Mouse (Mus musculus) embryonic facial prominence, embryonic 13.5 days (tissue): ENCODE data around the gene Rnf212b. TPM values are rescaled to one million over a fixed set of nuclear protein-coding genes. Genes with fewer than 3 reads are reported as not detected.

ENCODE experiments used
- ATAC-seq: fragments of 200-750 bp; cut with Nextera tagmentation; 2 replicates; pipeline ENCODE4 v1.8.0; 2017; ENCODE audit warnings: low read depth; ENCODE audit not compliant: insufficient number of reproducible peaks, insufficient read depth, low FRiP score, low TSS enrichment
- H3K27ac ChIP-seq: fragments of 300-500 bp; sonication (generic); 2 replicates; pipeline ENCODE4 v1.5.1; 2015; ENCODE audit warnings: moderate library complexity, mild to moderate bottlenecking, inconsistent platforms
- H3K27me3 ChIP-seq: fragments of 300-500 bp; sonication (generic); 2 replicates; pipeline ENCODE4 v1.6.1; 2015; ENCODE audit warnings: mild to moderate bottlenecking, inconsistent platforms
- H3K36me3 ChIP-seq: fragments of 300-500 bp; sonication (generic); 2 replicates; pipeline ENCODE4 v1.6.1; 2015; ENCODE audit warnings: mild to moderate bottlenecking, inconsistent platforms
- H3K4me1 ChIP-seq: fragments of 300-500 bp; sonication (generic); 2 replicates; pipeline ENCODE4 v1.6.1; 2015; ENCODE audit warnings: inconsistent platforms
- H3K4me2 ChIP-seq: fragments of 300-500 bp; sonication (generic); 2 replicates; pipeline ENCODE4 v1.6.1; 2015; ENCODE audit warnings: moderate library complexity, mild to moderate bottlenecking, inconsistent platforms
- H3K4me3 ChIP-seq: fragments of 300-500 bp; sonication (generic); 2 replicates; pipeline ENCODE4 v1.5.1; 2015; ENCODE audit warnings: mild to moderate bottlenecking, inconsistent platforms
- H3K9ac ChIP-seq: fragments of 300-500 bp; sonication (generic); 2 replicates; pipeline ENCODE4 v1.6.1; 2015; ENCODE audit warnings: mild to moderate bottlenecking, inconsistent platforms
- H3K9me3 ChIP-seq: fragments of 300-500 bp; sonication (generic); 2 replicates; pipeline ENCODE4 v1.6.1; 2016; ENCODE audit warnings: inconsistent platforms
- WGBS: fragments of 180-500 bp; shearing (Covaris S2); methylation state at CpG from one replicate; pipeline ENCODE4 v1.1.7; 2015; ENCODE audit warnings: mixed read lengths; 5-methylcytosine and 5-hydroxymethylcytosine counted together
- polyA plus RNA-seq: library from polyadenylated mRNA; unstranded; fragments of >200 nt; fragmentation: Nextera tagmentation; extraction: Ambion mirVana; gene quantifications from 2 replicates; pipeline ENCODE4 v1.2.1, GENCODE M21; 2015

Gene Rnf212b
- polyA plus RNA-seq, 1 experiment from 2014 or later, result not detected

DNA sequence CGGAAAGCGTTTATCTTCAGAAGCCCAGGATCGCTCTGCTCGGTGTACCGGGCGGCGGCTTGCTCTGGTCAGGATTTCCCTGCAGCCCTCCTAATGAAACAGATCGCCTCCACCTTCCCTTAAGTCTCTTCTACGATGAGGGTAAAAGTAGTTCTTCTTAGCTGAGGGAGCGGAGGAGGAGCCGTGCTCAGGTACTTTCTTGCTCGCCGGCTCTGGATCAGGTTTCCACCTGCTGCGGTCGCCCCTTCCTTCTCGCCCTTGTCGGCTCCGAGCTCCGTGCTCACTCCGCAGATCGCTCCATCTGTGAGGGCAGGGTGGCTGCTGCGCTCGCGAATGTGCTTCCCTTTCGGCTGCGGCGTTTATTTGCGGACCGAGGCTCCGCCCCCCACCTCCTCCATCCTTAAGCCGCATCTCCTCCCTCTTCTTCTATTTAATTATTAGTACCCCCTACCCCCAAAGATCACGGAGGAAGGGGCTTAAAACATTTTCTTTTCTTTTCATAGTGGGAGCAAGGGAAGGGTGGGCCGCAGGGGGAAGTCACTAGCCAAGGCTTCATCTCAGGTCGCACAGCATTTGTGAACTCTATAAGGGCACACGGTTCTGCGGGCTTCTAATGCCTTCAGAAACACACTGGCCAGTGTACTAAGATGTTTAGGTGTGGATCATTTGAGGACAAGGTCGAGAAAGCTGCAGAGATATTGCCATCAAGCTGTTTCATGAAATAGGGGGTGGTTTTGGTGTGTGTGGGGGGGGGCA lies 32.2 kb upstream of the Rnf212b start, which contains the start of gene Slc7a8:
Gene Slc7a8, minus strand, starts transcription at position 337 of the 756 bp plus-strand sequence.
- H3K27ac ChIP-seq, result no peak within 1 kb of the TSS
- no peaks in the 10 kb centered on the region for H3K36me3 ChIP-seq
- H3K9me3 ChIP-seq, result no peaks in the 10 kb centered on the region
- H3K4me2 ChIP-seq, result peak within 1 kb of the TSS; percentile 90
- peak within 1 kb of the TSS; percentile 53 for H3K4me3 ChIP-seq
- peaks cover 44% of the 10 kb centered on the region for H3K27me3 ChIP-seq
- H3K9ac ChIP-seq, result peak within 1 kb of the TSS; percentile 62
- H3K4me1 ChIP-seq, result peaks cover 18% of the 10 kb centered on the region
- WGBS, result 2% methylated on average over 37 of the region's 37 CpGs
- peak; percentile 62; the same call in 1 of the 2 replicates for ATAC-seq

DNA sequence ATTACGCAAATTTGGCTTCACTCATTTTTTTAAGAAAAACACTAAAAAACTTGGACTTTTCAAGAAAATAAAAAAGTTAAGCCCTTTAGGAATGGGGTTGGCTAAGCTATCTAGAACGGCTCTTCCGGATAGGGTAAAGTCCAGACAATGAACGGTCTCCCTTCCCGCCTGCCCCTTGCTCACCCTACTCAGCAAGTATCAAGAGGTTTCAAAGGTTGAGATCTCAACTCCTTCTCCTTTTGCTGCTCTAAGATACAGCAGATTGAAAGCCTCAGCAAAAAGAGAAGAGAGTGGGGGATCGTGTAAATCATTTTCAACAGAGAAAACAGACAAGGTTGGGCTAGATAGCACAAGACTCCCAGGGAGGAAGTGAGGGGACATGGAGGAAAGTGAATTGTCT lies 31.0 kb upstream of the Rnf212b start:
- peaks cover 20% of the 10 kb centered on the region for H3K4me1 ChIP-seq
- no peaks in the 10 kb centered on the region for H3K36me3 ChIP-seq
- H3K27ac ChIP-seq, result no peak overlapping the region
- no peak overlapping the region for H3K9ac ChIP-seq
- H3K27me3 ChIP-seq, result peaks cover 44% of the 10 kb centered on the region
- no peak for ATAC-seq
- H3K9me3 ChIP-seq, result no peaks in the 10 kb centered on the region
- WGBS, result 90% methylated on average over 6 of the region's 6 CpGs
- H3K4me3 ChIP-seq, result no peak overlapping the region
- no peak overlapping the region for H3K4me2 ChIP-seq

DNA sequence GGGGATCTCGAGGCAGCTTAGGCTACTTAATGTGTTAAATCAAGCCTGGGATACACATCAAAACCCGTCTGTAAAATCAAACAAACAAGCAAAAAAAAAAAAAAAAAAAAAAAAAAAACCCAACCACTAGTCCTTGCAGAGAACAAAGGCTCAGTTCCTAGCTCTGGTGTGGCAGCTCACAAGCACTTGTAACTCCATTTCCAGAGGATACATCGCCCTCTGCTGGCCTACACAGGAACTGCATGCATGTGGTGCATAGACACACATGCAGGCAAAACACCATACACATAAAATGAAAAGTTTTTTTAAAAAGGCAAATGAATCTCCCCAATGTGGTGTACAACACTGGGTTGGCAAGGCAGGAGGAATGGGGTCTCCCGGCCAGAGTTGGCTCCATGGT lies 28.0 kb upstream of the Rnf212b start:
- Histone ChIP-seq H3K27me3 (peaks cover 22% of the 10 kb centered on the region), H3K4me3 (no peak overlapping the region), H3K36me3 (no peaks in the 10 kb centered on the region), H3K4me1 (peaks cover 13% of the 10 kb centered on the region), H3K27ac (no peak overlapping the region), H3K9ac (no peak overlapping the region), H3K4me2 (no peak overlapping the region), H3K9me3 (no peaks in the 10 kb centered on the region)
- 51% methylated on average over 4 of the region's 4 CpGs for WGBS
- ATAC-seq, result no peak

- peak overlapping the region; percentile 20; the same call in 1 of the 2 replicates for H3K4me2 ChIP-seq
Observed at GRCm38 (mm10) chr14:54786489-54786888, 27.5 kb upstream of the Rnf212b start.

GRCm38 (mm10) chr14:54787226-54787625 lies 26.7 kb upstream of the Rnf212b start:
- ATAC-seq, result no peak
- no peaks in the 10 kb centered on the region for H3K36me3 ChIP-seq
- H3K27me3 ChIP-seq, result peaks cover 8% of the 10 kb centered on the region

More at GRCm38 (mm10) chr14:54786489-54786888, 27.5 kb upstream of the Rnf212b start:
- no peak overlapping the region for H3K27ac ChIP-seq
- H3K9ac ChIP-seq, result no peak overlapping the region
- peaks cover 16% of the 10 kb centered on the region for H3K27me3 ChIP-seq
- peaks cover 11% of the 10 kb centered on the region; the same call in 1 of the 2 replicates for H3K4me1 ChIP-seq
- H3K4me3 ChIP-seq, result no peak overlapping the region
- 40% methylated on average over 10 of the region's 10 CpGs for WGBS
- no peak for ATAC-seq
- H3K9me3 ChIP-seq, result no peaks in the 10 kb centered on the region
- no peaks in the 10 kb centered on the region for H3K36me3 ChIP-seq

DNA sequence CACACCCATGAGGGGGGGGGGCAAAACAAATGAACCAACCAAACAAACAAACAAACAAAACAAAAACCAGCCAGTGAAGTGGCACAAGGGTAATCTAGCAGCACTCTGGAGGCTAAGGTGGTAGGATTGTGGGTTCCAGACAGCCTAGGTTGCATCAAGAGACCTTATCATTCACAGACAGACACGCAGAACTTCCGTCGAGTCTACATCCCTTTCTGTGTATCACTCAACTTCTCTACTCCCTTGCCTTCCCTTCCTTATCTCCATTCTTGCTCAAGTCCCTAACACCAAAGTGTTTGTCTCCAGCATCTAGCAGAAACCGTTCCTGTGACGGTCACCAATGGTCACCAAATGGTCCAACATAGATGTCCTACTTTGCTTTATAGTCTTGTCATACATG lies 25.7 kb upstream of the Rnf212b start:
- Histone ChIP-seq H3K4me3 (no peak overlapping the region), H3K27ac (no peak overlapping the region), H3K9me3 (no peaks in the 10 kb centered on the region), H3K36me3 (no peaks in the 10 kb centered on the region), H3K4me1 (peaks cover 8% of the 10 kb centered on the region; the same call in 1 of the 2 replicates), H3K4me2 (no peak overlapping the region), H3K9ac (no peak overlapping the region), H3K27me3 (peaks cover under 1% of the 10 kb centered on the region; the same call in 1 of the 2 replicates)
- ATAC-seq, result no peak
- WGBS, result 93% methylated on average over 5 of the region's 5 CpGs

More at GRCm38 (mm10) chr14:54787226-54787625, 26.7 kb upstream of the Rnf212b start:
- Histone ChIP-seq H3K9ac (no peak overlapping the region), H3K4me2 (no peak overlapping the region), H3K9me3 (no peaks in the 10 kb centered on the region), H3K27ac (no peak overlapping the region), H3K4me3 (no peak overlapping the region), H3K4me1 (peaks cover 8% of the 10 kb centered on the region; the same call in 1 of the 2 replicates)
- WGBS, result 56% methylated on average over 4 of the region's 4 CpGs

DNA sequence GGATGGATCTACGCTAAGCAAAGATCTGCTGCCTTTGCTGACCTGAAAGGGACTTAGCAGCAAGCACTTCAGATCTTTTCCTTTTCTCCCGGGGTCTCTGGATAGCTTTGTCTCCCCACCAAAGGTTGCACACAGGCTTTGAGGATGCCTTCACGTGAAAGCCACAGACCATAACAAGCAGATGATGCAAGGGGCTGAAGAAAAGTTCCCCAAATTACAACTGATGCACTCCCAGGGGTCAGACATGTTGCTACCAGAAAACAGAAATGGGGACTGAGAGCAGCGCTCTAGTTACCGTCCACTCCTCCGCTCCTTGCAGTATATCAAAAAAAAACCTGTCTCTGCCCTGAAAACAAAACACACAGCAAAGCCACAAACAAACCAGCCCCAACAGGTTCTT lies 21.8 kb upstream of the Rnf212b start:
- Histone ChIP-seq H3K4me1 (no peaks in the 10 kb centered on the region), H3K27me3 (no peaks in the 10 kb centered on the region), H3K9ac (no peak overlapping the region), H3K9me3 (no peaks in the 10 kb centered on the region), H3K4me3 (no peak overlapping the region), H3K4me2 (no peak overlapping the region), H3K36me3 (no peaks in the 10 kb centered on the region), H3K27ac (no peak overlapping the region)
- ATAC-seq, result no peak
- WGBS, result 72% methylated on average over 6 of the region's 6 CpGs

DNA sequence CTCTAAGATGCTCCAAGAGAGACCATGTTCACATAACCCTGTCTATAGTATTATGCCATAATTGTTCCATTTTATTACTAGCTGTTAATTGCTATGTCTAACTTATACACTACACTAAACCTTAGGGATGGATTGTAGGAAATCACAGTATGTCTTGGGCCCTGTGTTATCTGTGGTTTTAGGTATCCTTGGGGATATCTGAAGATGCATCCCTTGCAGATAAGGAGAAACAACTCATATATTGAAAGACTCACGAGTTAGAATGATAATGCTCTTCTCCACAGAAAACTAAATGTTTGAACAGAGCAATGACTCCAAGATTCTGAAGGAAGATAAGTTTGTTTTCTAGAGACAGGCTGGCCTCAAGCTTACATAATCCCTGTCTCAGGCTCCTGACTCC lies 20.6 kb upstream of the Rnf212b start:
- ATAC-seq, result no peak
- no peaks in the 10 kb centered on the region for H3K27me3 ChIP-seq
- no peaks in the 10 kb centered on the region for H3K4me1 ChIP-seq
- H3K4me2 ChIP-seq, result no peak overlapping the region
- 74% methylated on average over 1 of the region's 1 CpGs for WGBS
- H3K27ac ChIP-seq, result no peak overlapping the region
- H3K4me3 ChIP-seq, result no peak overlapping the region
- H3K36me3 ChIP-seq, result no peaks in the 10 kb centered on the region
- H3K9me3 ChIP-seq, result no peaks in the 10 kb centered on the region
- no peak overlapping the region for H3K9ac ChIP-seq

GRCm38 (mm10) chr14:54793894-54794830 lies 19.8 kb upstream of the Rnf212b start:
- H3K27ac ChIP-seq, result no peak overlapping the region
- no peaks in the 10 kb centered on the region for H3K27me3 ChIP-seq
- H3K4me3 ChIP-seq, result no peak overlapping the region
- H3K9ac ChIP-seq, result no peak overlapping the region
- no peaks in the 10 kb centered on the region for H3K36me3 ChIP-seq
- no peaks in the 10 kb centered on the region for H3K4me1 ChIP-seq
- H3K4me2 ChIP-seq, result no peak overlapping the region
- WGBS, result 79% methylated on average over 8 of the region's 8 CpGs
- ATAC-seq, result no peak
- no peaks in the 10 kb centered on the region for H3K9me3 ChIP-seq

DNA sequence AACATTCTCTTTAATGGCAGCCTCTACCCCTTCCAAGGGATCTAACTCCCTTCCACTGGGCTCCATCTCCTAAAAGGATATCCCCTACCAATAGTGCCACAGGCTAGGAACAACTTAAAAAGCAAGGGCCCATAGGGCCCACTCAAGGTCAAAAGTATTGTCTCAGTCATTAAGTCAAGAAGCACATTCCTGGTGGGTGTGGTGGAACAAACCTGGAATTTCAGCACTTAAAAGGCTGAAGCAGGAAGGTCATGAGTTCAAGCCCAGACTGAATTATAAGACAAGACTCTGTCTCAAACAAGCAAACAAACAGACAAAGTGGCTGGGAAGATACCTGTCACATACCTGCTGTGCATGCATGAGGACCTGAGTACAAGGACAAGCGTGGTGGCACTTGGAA lies 18.0 kb upstream of the Rnf212b start:
- 80% methylated on average over 1 of the region's 1 CpGs for WGBS
- Histone ChIP-seq H3K9me3 (no peaks in the 10 kb centered on the region), H3K27me3 (peaks cover 10% of the 10 kb centered on the region; the same call in 1 of the 2 replicates), H3K4me1 (no peaks in the 10 kb centered on the region), H3K36me3 (no peaks in the 10 kb centered on the region), H3K4me3 (no peak overlapping the region), H3K9ac (no peak overlapping the region), H3K27ac (no peak overlapping the region), H3K4me2 (no peak overlapping the region)
- ATAC-seq, result no peak

- Histone ChIP-seq H3K9me3 (no peaks in the 10 kb centered on the region), H3K4me3 (no peak overlapping the region), H3K36me3 (no peaks in the 10 kb centered on the region), H3K4me1 (no peaks in the 10 kb centered on the region), H3K9ac (no peak overlapping the region), H3K4me2 (no peak overlapping the region), H3K27me3 (peaks cover 10% of the 10 kb centered on the region; the same call in 1 of the 2 replicates), H3K27ac (no peak overlapping the region)
- WGBS, result 89% methylated on average over 15 of the region's 15 CpGs
- ATAC-seq, result no peak
Observed at GRCm38 (mm10) chr14:54796760-54797159, 17.2 kb upstream of the Rnf212b start.
